Mouse (Mus musculus) c-Kit-positive CD71-positive TER-119-negative erythroid progenitor cells, embryonic 14.5 days (primary cell): ENCODE results near the gene Spcs3.

Experiments
- DNase-seq: peaks from one replicate; pipeline ENCODE4 v3.0.0-alpha.2; 2013; ENCODE audit warnings: low read depth

Gene Spcs3

GRCm38 (mm10) chr8:54508096-54508456, 21.7 kb downstream of the Spcs3 start:
- DNase-seq, result no peak

- no peak for DNase-seq
Observed at GRCm38 (mm10) chr8:54507428-54508095, 22.2 kb downstream of the Spcs3 start.

- DNase-seq, result no peak
Observed at GRCm38 (mm10) chr8:54505060-54505459, 24.7 kb downstream of the Spcs3 start.

GRCm38 (mm10) chr8:54503104-54503503, 26.7 kb downstream of the Spcs3 start:
- DNase-seq, result no peak

- no peak for DNase-seq
Observed at GRCm38 (mm10) chr8:54493915-54494314, 35.9 kb downstream of the Spcs3 start.

- DNase-seq, result peak; percentile 53
Observed at GRCm38 (mm10) chr8:54493110-54493509, 36.7 kb downstream of the Spcs3 start.

GRCm38 (mm10) chr8:54491934-54492333, 37.9 kb downstream of the Spcs3 start:
- no peak for DNase-seq

GRCm38 (mm10) chr8:54491057-54491690, 38.6 kb downstream of the Spcs3 start:
- no peak for DNase-seq

GRCm38 (mm10) chr8:54488437-54488836, 41.4 kb downstream of the Spcs3 start:
- no peak for DNase-seq

GRCm38 (mm10) chr8:54486555-54487273, 43.1 kb downstream of the Spcs3 start:
- no peak for DNase-seq
